Mouse (Mus musculus) MEL-GATA-1-ER (cell line): ENCODE results near the gene Zfp429.
A peak's percentile ranks its signal among the peaks of the same experiment; 100 is the strongest.
"Not testable (repeated sequence)": the region's sequence is repeated elsewhere in the genome, so short reads cannot be mapped to it uniquely, and the experiment has no call there.

Experiments used
- DNase-seq: peaks from one replicate; pipeline ENCODE4 v3.0.0-alpha.2; 2012; ENCODE audit warnings: low read depth; ENCODE audit errors: extremely low read depth

Gene Zfp429

DNA sequence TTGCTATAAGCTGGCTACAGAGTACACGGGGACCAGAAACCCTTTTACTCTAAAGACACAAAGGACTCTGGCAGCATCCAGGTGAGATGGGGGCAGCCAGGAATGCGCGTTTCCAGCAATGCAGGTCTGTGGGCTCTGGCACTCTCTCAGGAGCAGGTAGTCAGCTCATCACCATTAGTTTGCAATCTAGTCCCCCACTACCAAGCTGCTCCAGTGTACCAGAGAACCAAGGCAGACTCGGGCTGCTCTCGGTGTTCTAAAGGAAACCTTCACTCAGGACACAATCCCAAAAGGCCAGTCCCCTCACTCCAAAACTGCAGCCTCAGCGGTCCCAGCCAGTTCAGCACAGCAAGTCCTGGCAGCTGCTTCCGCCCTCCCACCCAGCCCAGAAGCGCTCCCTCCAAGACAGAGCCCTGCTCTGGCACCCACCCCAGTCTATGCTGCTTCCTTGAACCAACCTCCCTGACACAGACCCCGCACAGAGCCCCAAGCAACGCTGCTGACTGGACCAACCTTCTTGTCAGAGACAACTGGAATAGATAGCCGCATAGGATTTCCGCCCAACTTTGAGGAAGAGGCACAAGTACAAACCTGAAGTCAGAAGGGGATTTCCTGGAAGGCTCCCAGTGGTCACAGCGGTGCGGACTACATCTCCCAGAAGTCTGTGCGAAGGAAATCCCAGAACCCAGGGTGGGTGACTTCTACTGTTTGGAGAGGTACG is at the start of gene Zfp429:
Gene Zfp429 (minus strand): TSS at position 637 of the 721 bp plus-strand sequence.
- not testable (repeated sequence) for DNase-seq

DNA sequence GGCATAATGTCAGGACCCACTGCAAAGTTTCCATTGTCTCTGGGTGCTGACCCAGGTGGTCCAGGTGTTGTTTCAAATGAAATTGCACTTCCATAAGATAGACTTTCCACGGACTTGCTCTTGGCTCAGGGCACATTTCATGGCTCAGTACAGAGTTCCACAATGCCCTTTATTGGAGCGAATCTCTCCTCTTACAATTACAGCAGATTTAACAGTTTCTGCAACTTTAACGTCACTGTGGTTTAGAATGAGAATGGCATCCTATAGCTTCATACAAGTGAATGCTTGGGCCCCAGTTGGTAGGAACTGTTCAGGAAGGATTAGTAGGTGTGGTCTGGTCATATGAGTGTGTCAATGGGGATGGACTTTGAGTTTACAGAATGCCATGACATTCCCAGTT is 37.5 kb upstream of the Zfp429 start:
- not testable (repeated sequence) for DNase-seq

DNA sequence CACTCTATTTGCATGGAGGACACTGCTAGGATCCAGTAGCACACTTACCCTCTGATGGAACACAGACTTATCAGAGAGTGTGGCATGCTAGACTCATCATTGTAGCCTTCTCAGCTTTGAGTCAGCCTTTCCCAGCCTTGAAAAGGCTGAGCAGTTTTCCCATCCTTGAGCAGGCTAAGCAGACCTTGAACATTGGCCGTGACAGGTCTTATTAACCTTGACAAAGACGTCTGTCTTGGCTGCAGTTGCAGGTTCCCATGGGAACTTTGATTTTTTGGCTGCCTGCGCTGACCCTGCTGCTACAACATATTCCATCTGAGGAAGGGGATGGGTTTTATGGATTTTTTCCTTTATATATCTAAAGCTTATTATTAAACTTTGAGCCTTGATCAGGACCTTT is 28.5 kb upstream of the Zfp429 start:
- DNase-seq: no peak

DNA sequence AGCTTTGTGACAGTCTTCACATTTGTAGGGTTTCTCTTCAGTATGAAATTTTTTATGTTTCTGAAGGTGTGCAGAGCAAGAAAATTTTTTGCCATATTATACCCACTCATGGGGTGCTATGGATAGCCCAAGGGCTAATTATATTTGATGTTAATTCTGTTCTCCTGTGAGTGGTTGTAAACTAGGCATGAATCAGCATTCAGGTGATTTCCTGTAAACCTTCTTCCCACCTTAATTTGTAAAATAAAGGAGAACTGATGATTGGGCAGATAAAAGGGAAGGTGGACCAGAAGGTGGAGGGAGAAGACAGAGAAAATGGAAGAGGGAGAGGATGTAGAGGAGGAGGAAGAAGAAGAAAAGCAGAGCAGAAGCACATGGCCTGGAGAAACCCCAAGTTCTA is 26.1 kb upstream of the Zfp429 start:
- not testable (repeated sequence) for DNase-seq

DNA sequence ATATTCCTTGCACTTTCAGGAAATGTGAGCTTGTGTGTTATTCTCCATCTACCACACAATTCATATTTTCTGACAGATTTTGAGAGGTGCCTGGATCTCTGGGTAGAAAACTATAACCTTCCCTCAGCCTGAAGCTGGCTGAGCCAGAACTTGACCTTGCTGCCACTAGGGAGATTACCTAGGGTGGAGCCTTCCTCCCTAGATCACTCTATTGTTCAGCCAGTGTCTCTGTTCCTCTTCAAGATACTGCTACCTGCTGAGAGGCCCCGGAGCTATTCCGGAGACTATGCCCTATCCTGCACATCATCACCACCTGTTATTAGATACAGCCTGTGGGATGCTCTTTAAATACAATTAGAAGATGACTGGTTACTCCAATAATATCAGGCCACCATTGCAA is 22.9 kb upstream of the Zfp429 start:
- not testable (repeated sequence) for DNase-seq

DNA sequence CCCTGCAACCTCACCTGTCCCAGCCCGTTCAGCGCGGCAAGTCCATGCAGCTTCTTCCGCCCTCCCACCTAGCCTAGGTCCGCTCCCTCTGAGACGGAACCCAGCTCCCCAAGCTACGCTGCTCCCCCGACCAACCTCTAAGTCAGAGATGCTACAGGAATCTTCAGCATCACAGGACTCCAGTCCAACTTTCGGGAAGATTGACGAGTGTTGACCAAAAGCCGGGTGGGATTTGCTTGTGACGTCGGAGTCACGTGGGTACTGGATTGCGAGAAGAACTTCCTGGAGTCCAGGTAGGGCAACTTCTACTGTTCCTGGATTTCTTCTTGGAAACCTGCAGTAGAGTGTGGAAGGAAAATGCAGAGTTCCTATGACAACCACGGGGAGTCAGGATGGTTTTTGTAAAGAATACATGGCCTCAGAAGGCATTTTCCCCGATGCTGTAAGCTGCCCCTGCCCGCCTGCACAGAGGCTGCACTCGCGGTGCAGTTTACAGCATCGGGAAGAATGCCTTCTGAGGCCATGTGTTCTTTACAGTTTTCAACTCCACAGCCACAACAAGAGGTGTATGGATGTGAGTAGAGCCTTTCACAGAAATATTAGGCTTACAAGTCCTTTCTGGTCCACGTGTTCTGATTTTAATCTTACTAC is 21.7 kb upstream of the Zfp429 start, which contains the start of gene Zfp459:
Gene Zfp459 (minus strand): TSS at position 212 of the 651 bp plus-strand sequence.
- no peak for DNase-seq

DNA sequence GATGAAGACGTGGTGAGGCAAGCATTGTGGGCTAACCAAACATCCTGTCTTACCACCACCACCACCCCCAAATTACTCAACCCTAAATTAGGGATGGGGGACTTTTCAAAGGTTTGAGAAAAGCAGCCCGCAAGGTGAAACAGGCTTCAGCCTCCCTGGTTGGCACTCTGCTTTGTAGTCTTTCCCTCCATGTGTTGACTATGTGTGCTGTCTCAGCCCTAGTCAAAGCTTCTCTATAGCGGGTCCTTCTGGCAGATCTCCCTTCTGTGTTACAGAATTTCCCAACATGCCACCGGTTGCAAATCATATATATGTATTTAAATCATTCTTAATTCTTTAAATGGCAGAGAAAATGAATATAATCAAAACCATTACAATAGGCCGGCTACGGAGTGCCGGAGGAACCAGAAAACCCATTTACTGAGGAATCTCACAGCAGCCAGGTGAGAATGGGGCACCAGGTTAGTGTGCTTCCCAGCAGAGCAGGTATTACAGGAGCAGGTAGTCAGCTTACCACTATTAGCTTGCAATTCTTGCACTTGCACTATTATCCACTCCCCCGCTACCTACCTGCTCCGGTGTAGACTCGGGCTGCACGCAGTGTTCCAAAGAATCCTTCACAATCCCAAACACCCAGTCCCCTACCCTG is 21.1 kb upstream of the Zfp429 start:
- no peak for DNase-seq

DNA sequence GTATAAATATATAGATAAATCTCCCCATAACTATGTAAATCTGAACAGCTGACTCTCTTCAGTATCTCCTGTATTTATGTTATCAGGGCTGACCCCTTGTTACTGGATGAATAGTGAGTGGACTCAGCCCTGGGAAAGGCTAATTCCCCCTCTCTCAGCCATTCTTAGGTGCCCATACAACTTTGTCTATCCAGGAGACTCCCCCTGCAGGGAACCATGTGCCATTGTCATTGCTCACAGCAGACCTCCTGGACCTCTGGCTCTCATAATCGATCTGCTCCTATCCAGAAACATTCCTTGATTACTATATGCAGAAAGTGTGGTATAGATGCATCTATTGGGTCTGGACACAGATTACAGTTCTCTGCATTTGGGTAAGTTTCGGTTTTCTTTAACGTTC is 17.2 kb upstream of the Zfp429 start:
- no peak for DNase-seq

DNA sequence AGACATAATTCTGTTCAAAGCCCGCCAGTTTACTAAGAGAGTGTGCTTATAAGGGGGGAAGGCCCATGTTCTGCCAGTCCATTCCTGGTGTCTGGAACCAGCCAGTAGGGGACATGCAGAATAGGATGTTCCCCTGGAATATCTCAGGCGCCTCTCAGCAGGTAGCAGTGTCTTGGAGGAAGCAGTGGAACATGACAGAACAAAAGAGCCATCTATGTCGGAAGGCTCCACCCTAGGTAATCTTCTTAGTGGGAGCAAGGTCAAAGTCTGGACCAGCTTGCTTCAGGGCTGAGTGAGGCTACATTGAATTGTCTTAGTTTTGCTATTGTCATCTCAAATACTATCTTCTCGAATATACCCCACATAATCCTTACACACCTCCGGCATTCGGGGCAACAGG is 16.1 kb upstream of the Zfp429 start:
- DNase-seq: no peak

DNA sequence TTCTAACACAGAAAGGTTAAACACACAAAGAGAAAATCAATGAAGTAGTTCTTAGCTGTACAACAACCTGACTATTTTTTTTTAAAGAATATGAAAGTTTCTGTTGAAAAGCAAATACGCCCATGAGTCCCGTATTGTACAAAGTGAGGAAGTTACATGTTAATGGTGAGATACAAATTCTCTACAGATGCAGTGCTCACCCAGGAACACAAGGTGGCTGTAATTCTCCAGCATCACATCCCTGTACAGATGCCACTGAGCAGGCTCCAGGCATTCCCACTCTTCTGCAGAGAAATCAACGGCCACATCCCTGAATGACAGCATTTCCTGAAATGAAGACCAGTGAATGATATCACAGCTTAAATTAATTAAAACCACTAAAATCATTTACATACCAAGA is 14.0 kb upstream of the Zfp429 start:
- DNase-seq: not testable (repeated sequence)

DNA sequence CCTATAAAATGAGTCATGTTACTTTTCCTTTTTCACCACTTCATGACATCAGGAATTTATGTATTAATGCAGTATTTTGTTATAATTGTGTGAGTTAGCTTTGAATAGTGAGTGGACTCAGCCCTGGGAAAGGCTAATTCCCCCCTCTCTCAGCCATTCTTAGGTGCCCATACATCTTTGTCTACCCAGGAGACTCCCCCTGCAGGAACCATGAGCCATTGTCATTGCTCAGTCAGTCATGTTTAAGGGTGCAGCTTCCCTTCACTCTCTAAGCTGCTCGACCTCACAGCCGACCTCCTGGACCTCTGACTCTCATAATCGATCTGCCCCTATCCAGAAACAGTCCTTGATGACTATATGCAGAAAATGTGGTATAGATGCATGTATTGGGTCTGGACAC is 23.4 kb downstream of the Zfp429 start:
- DNase-seq: not testable (repeated sequence)

DNA sequence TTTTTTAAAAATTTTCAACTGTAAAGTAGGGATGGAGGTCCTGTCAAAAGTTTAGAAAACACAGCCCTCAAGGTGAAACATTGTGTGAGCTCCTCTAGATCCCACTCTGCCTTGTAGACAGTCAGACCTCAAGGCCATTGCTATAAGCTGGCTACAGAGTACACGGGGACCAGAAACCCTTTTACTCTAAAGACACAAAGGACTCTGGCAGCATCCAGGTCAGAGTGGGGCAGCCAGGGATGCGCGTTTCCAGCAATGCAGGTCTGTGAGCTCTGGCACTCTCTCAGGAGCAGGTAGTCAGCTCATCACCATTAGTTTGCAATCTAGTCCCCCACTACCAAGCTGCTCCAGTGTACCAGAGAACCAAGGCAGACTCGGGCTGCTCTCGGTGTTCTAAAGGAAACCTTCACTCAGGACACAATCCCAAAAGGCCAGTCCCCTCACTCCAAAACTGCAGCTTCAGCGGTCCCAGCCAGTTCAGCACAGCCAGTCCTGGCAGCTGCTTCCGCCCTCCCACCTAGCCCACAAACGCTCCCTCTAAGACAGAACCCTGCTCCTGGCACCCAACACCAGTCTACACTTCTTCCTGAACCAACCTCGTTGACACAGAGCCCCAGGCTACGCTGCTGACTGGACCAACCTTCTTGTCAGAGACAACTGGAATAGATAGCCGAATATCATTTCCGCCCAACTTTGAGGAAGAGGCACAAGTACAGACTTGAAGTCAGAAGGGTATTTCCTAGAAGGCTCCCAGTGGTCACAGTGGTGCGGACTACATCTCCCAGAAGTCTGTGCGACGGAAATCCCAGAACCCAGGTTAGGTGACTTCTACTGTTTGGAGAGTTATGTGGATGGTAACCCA is 24.3 kb downstream of the Zfp429 start, which contains the start of the genes Gm28041 and Zfp456:
Gene Gm28041 (minus strand): TSS at position 684 of the 862 bp plus-strand sequence.
Gene Zfp456 (minus strand): TSS at position 761 of the 862 bp plus-strand sequence.
- DNase-seq: peak; percentile 76

DNA sequence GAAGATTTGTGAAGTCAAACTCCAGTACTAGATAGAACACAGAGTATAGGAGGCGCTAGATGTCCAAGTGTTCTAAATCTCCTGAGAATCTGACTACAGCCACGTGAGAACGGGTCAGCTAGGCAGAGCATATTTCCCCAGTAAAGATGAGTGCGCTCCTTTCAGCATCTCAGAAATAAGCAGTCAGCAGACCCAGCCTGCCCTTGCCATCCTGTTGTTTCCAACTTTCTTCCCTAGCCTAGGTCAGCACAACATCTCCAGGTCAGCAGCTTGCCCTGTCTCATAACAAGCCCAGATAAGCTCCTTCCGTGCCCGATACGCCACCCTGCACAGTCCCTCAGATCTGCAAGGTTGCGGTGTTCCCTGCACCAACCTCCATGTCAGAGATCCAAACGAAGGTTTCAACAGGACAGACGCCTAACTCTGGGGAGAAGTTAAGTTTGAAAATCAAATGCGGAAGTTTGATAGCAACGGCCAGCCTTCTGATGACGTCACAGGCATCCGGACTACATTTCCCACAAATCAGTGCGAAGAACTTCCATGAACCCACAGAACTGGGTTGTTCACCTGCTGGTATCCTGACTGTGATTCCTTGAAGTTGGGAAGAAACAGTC is 39.4 kb downstream of the Zfp429 start, which contains the start of the genes Gm28044 and Zfp953:
Gene Gm28044 (minus strand): TSS at position 406 of the 614 bp plus-strand sequence.
Gene Zfp953 (minus strand): TSS at position 475 of the 614 bp plus-strand sequence.
- peak; percentile 86 for DNase-seq

DNA sequence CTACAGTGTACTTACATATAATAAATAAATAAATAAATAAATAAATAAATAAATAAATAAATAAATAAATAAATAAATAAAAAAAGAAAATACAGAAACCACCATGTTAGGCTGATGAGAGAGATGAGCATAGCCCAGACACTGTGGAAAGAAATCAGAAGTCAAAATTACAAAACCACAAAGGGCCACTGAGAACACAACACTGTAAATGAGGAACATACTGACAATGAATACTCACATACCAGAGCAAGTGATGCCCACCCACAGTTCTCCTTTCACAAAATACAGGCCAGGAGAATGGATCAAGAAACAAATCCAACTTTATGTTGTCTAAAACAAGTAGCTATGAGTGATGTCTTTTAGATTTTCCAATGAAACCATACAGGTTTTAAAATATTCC is 47.8 kb downstream of the Zfp429 start:
- no peak for DNase-seq

DNA sequence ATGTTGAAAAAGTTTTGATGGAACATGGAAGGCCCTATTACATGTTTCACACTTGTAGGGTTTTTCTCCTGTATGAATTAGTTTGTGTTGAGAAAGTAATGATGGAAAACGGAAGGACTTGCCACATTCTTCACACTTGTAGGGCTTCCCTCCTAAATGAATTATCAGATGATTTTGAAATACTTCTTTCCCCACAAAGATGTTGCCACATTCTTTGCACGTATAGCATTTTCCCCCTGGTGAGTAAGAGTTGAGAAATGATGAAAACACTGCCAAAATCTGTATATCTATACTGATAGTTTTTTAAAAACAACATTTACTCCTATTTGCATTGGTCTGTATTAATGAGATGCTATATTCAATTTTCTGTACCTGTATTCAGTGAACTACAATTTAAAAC is 56.2 kb downstream of the Zfp429 start:
- no peak for DNase-seq
